Mouse (Mus musculus) Muller cell, postnatal 12 days (primary cell): Measurements from ENCODE around the gene Hoxa5.

ENCODE experiments used
- DNase-seq: peaks from one replicate; pipeline ENCODE4 v3.0.0-alpha.2; 2015; ENCODE audit errors: inconsistent ontology term

The Hoxa5 gene

GRCm38 (mm10) chr6:52240389-52241000 is 36.1 kb upstream of the Hoxa5 start, which contains the start of gene Hoxa10:
Gene Hoxa10, minus strand, starts transcription at chr6:52240854.
- DNase-seq, result peak; percentile 40

DNA sequence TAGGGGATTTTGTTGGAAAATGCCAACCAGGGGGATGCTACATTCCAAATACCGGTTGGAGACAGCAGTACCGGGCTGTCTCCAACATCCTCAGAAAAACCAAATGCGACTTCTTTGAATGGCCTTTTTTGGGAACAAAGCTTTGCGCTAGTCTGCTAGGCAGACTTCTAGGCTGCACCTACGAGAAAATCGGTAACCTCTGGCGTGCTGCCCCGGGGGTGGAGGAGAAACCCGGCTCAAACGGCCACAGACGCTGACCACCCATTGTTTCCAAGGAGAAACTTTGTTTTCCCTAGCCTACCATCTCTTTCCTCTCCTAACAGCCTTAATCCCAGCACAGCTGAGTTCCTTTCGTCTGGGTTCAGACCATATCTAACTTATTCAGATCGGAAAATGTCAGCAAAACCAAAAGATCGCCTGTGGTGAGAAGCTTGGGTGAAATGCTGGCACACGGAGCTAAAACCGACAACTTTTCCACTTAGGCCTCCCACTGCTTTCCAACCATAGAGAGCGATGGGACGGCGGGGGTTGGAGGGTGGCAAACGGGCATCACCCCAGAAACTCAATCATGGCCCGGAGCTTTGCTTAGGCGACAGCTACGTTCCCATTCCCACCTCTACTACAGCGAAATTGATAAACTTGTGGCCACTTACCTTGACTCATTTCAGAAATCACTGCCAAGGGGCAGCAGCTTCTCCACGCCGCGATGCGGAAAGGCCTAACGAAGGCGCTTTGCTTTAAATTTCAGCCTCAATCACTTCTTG is 35.4 kb upstream of the Hoxa5 start:
- no peak for DNase-seq

DNA sequence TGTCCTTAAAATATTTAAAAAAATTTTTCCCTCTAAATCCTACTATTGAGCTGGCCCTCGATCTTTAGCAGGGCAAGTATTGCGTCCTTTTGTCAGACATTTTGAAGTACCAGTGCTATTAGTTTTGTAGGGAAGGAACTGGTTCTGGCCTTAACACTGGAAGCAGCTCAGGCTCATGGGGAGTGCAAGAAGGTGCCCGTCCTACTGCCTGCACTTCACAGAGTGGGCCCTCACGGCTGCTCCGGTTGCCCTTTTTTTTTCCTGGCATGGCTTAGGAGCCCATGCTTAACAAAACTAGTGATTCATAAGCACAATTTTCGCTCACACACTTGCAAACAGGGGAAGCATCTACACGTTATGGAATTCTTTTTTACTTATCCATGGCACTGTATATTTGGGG is 34.6 kb upstream of the Hoxa5 start:
- DNase-seq, result no peak

DNA sequence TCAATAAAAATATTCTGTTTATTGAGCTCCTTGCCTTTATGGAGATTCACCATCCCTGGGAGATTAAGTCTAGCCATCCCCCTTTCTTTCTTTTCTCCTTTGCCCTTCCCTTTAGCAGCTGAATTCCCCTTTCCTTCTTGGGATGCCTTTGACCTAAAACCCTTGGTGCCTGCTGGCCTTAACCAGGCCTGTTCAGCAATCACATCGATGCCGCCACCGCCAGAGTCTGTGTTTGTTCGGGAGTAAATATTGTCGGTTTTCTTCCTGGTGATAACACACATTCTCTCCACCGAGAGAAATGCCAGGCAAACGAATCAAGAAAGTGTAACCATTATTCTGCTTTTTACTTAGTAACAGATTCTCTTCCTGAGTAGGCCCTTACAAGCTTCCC is 33.8 kb upstream of the Hoxa5 start:
- no peak for DNase-seq

DNA sequence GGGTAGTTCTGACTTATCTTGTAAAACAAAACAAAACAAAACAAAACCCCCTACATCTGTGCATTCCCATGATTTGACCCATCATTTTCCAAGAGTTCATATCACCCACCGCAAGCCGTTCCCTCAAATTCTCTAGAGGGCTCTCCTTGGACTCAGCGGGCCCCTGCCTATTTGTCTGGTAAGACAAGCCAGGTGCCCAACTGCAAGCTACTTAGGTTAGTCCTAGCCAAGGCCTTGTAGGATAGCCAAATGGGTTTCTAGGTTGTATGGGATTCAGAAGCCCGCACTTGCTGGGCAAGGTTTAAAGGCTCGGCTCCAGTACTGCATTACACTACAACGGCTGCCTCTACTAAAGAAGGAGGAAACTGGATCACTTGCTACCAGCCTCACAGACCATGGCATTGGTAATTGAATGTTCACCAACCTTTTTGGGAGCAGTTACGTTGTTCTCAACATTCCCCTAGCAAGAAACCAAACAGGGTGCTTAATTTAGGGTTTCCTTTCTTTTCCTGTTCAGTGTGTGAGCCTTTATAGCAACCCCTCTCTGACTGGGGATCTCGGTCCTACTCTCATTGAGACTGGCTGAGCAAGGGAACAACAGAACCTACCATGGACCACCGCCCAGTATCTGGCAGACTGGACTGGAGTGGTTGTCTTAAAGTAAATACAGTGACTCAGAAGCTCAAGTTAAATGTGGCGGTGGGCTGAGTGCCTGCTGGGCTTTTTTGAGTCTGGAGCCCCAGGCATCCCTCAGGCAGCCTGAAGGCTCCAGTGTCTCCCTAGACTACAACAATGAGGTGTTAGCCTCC is 33.2 kb upstream of the Hoxa5 start:
- no peak for DNase-seq

GRCm38 (mm10) chr6:52236806-52237205 is 32.4 kb upstream of the Hoxa5 start:
- DNase-seq, result no peak

DNA sequence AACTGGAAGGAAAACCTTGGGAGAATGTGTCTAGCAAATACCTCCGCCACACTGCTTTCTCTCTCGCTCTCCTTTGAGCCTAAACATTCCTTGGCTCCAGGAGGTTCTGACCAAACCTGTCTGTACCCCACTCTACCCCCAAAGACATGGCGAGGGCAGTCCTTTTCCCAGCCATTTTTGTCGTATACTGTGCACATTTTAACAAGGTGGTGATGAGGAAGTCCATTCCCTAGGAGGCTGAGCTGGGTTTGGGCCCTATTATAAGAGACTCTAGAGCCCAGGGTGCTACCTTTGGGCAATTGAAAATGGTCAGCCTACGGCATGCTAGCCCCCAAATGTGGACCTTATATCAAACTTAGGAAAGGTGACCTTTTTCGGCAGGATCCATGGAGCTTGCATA is 31.5 kb upstream of the Hoxa5 start:
- DNase-seq, result no peak

- no peak for DNase-seq
Observed at GRCm38 (mm10) chr6:52235267-52235666, 30.9 kb upstream of the Hoxa5 start.

- no peak for DNase-seq
Observed at GRCm38 (mm10) chr6:52234428-52235140, 30.2 kb upstream of the Hoxa5 start.

DNA sequence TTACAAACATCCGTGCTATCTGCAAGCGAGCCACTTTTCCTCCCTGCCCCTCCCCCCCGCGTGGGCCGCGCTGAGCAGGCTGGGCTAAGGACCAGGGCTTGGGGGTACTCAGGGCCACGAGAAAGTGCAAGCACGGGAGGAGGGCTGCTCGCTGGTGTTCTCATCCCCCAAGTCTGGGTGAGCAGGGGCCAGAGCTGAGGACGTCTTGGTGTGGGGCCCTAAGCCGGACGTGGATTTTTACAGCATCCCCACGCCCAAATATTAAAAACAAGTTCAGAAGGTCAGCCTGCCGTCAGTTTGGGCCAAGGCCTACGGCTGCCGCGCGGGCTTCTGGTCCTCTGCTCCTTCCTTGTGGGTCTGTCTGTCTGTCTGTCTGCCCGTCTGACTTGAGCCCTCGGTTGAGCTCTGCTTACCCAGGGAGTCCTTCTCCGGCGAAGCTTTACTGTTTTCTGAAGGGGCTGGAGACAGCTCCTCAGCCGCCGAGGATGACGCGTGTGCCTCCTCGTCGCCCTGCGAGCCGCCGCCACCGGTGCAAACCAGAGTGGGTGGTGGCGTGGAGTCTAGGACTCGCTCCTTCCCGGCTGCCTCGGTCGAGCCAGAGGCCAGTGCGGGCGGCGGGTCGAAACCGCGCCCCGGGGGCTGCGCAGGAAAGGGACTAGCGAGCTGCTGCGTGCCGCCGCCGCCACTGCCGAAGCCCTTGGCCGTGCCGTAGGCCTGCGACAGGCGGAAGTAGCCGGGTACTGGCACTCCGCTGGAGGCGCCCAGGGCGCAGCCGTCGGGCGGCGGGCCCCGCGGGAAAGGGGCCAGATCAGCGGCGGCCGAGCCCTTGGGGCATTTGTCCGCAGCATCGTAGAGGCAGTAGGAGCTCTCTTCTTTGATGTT is 29.4 kb upstream of the Hoxa5 start:
- no peak for DNase-seq

- no peak for DNase-seq
Observed at GRCm38 (mm10) chr6:52232984-52233545, 28.7 kb upstream of the Hoxa5 start.

- no peak for DNase-seq
Observed at GRCm38 (mm10) chr6:52232568-52232965, 28.2 kb upstream of the Hoxa5 start.

DNA sequence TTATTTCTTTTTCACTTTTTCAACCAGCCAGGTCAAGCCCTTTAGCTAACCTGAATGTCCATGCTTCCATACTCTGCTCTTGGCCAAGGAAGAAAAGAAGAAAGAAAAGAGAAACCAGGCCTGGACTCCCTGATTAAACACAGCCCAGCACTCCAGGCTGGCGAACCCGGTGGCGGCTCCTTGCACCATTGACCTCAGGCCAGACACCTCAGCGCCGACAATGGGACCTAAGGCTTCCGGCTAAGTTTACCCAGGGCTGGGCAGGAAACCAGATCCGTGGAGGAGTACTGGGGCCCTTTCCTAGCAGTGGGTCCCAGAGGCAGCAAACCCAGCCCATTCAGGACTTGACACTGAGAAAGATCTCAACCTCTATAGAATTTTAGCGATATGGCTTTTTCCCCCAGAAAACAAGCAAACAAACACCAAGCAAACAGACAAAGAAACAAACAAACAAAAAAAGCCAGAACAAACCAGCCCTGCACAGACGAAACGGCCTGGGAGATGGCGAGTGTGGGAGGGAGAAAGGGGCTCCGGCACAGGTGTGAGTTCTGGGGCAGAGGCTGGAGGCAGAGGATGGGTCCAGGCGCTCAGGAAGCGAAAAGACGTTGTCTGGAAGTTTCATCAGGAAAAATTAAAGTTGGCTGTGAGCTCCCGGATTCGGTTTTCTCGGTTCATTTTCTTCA is 27.6 kb upstream of the Hoxa5 start:
- DNase-seq, result no peak

- DNase-seq, result no peak
Observed at GRCm38 (mm10) chr6:52230516-52231165, 26.3 kb upstream of the Hoxa5 start, which contains the start of gene Hoxa9. Gene Hoxa9, minus strand, starts transcription at chr6:52231089.

DNA sequence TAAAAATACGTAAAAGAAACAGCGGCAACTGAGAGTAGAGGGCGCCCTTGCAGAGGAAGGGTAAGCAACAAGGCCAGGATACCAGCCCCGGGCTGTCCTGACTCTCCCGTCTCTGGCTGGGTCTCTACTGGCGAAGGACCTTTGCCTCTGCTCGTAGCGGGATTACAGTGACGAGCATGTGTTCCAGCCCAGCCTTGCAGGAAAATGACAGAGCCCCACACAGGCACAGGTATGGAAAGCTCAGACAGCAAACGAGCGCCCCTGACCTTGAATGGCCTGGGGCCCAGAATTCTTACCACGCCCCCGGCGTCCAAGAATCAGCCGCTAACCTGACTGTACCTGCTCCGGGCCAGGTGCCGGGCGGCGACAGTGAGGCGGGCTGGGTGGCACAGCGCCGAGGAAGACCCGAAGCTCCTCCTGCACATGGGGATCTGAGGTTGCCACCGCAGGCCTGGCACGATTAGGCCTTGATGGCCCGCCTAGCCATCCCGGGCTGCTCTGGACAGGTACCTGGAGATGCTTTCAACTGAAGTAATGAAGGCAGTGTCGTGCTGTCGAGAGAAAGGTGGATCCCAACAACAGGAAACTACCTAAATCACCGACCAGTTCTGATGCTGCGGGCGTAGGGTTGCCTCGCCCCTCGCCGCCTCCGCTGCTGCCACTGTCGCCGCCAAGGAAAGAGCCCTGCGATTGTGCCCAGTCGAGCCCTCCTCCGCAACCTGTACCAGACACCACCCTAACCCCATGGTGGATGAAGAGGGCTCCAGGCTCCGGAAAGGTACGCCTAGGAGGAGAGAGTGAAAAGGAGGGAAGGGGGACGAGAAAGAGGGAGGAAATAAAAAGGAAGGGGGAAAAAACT is 25.4 kb upstream of the Hoxa5 start:
- DNase-seq, result no peak

DNA sequence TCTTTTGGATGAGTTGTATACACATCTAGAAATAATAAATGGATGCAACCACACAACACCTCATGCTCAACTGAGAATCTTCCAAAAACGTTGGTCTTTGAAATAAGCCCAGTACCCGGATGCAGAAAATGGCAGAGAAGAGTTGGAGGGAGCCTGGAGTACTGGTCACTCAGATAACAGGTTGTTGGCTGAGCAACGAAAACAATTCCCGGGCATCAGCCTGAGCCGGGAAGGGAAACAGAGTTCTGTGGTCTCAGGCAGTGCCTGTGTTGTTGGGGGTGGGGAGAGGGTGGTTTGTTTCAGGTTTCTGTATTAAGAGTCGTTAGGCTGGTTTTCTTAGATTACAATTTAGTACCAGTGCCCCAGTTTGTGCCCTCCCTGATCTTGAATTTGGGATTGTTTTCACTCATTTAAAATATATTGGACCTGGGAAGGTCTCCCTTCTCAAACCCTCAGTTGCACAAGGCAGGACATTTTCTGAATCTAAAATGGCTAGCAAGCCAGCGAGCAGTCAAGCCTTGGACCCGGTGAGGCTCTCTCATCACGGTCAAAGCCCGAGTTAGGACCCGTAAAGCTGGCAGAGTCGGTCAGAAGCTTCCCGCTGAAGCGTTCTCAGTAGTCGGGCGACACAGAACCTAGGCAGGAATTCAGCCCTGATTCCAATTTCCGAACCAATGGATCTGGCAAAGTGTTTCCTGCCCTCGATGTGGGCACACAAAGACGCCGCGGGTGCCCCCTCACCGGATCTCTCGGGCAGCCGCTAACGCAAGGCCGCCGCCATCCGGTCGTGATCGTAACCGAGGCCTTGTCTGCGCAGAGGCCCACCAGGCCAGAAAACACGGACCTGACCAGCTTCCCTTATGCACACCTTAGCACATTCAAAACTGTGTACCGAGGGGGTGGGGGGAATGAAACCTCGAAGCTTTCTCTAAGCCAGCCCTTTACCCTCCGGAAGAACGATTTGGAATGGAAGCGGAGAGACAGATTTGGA is 24.4 kb upstream of the Hoxa5 start:
- DNase-seq, result no peak
